Mouse (Mus musculus): ENCODE data around the gene Mpg. TPM values are rescaled to one million over a fixed set of nuclear protein-coding genes. Genes with fewer than 3 reads are reported as not detected.
A peak's percentile ranks its signal among the peaks of the same experiment; 100 is the strongest.

The Mpg gene
- total RNA-seq (2021), result 1 to 10 TPM; 6.7 TPM

- intact Hi-C loops (cut with DNase I), result no loop called here
Observed at GRCm38 (mm10) chr11:32226124-32226871, at the start of gene Mpg. Gene Mpg (plus strand): TSS chr11:32226505.

GRCm38 (mm10) chr11:32178506-32178905 lies 47.8 kb upstream of the Mpg start:
- no peak for DNase-seq
- intact Hi-C loops (cut with DNase I), result no loop called here

More at GRCm38 (mm10) chr11:32226124-32226871, at the start of gene Mpg:
- peak; percentile 91 to 92 for DNase-seq

- DNase-seq, result no peak
- intact Hi-C loops (cut with DNase I), result loop anchor here (5.0 kb wide), 1 partner anchor 121 kb away; the partner anchor contains the start of gene Hbq1a
Observed at GRCm38 (mm10) chr11:32181246-32181645, 45.1 kb upstream of the Mpg start.

GRCm38 (mm10) chr11:32181973-32182868 lies 44.1 kb upstream of the Mpg start:
- intact Hi-C loops (cut with DNase I), result loop anchor here (1.0 to 5.0 kb wide), 4 partner anchors 56 to 143 kb away; partner anchors contain the start of genes Hbq1a and Hbq1b
- peak; percentile 86 to 88 for DNase-seq

DNA sequence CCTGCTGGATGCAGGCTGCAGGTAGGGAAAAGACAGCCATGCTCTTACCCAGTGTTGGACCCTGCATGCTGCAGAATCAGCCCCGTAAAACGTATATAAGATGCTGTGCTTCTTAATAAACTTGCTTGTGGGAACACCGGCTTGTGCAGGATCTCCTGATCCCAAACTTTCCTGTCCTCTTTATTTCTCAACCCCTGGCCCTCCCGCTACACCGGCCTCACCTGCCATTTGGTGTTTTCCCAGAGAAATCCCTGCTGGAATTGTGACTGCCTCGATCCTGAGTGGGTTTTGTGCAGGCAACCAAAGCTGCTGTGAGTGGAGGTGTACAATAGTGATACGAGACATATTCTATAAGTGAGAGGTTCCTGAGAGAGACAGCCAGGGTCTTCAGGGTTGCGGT lies 41.8 kb upstream of the Mpg start:
- no peak for DNase-seq
- intact Hi-C loops (cut with DNase I), result loop anchor here (5.0 kb wide), 1 partner anchor 118 kb away; the partner anchor contains the start of gene Hbq1a

GRCm38 (mm10) chr11:32186031-32186430 lies 40.3 kb upstream of the Mpg start:
- intact Hi-C loops (cut with DNase I), result no loop called here
- no peak for DNase-seq

DNA sequence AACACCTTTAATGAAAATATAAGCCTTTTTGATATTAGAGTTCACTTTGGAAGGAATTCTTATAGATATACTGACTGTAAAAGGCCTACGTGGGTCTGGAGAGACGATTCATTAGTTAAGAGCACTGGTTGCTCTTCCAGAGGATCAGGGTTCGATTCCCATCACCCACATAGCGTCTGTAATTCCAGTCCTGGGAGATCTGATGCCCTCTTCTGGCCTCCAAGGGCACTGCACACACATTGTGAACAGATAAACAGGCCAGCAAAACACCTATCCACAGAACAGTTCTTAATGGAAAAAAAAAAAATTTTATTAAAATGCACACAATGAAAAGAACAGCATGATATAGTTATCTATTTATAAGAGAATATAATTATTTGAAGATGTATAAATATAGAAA lies 39.0 kb upstream of the Mpg start:
- intact Hi-C loops (cut with DNase I), result no loop called here
- DNase-seq, result no peak

DNA sequence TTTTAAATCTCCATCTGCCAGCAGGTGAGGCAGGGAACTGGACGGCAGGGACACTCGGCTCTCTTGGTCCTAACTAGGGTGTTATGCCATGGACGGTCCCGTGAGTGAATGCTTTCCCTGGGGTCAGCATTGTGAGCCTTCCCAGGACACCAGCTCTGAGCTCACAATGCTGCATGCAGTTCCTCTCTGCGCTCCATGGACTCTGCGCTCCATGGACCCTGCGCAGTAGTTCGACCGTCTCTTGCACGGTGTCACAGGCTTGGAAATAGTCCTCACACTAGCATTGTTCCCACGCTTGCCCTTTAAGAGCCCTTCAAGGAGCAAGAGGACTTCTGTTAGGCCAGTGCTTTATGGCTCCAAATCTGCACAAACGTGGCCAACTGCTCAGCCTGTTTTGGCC lies 37.4 kb upstream of the Mpg start:
- no peak for DNase-seq
- intact Hi-C loops (cut with DNase I), result no loop called here

DNA sequence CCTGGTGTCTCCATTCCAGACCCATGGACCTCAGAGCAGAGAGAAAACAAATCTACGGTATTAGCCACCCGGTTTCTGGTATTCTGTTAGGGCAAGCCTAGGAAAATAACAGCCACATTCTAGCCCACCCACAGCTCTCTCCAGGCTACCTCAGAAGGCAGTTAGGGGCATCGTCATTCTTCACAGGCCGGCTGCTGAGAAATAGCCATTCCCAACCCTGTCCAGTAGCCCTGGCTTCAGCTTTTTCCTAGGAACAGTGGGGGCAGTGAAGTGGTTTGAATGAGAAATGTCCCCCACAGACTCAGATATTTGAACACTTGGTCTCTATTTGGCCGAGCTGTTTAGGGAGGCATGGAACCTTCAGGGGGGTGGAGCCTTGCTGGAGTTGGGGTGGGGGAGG lies 36.9 kb upstream of the Mpg start:
- no peak for DNase-seq
- intact Hi-C loops (cut with DNase I), result no loop called here

- intact Hi-C loops (cut with DNase I), result no loop called here
- DNase-seq, result no peak
Observed at GRCm38 (mm10) chr11:32190119-32190518, 36.2 kb upstream of the Mpg start.

DNA sequence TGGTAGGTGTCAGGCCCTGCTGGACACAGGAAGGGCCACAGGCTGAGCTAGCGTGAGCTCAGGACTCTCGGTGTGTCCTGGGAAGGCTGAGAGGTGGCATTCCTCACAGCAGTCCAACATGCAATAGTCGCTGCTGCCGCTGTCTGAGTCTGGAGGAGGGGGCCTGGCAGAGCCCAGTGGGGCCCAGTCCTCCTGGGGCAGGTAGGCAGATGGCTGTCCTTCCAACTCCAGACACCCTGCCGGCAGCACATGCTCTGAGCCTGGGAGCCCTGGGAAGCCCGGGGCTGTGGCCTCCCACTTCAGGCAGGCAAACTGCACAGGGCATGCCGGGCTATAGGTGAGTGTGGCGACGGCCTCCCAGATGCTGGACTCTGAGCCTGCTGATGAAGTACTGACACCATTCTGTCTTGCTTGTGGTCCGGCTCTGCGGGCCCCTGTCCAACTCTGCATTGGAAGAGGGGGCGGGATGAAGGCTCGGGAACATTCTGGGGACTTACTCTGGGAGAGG lies 35.6 kb upstream of the Mpg start:
- DNase-seq, result no peak
- intact Hi-C loops (cut with DNase I), result no loop called here

- intact Hi-C loops (cut with DNase I), result no loop called here
Observed at GRCm38 (mm10) chr11:32193156-32193555, 33.1 kb upstream of the Mpg start.

GRCm38 (mm10) chr11:32194086-32194485 lies 32.2 kb upstream of the Mpg start:
- no peak for DNase-seq
- intact Hi-C loops (cut with DNase I), result no loop called here

More at GRCm38 (mm10) chr11:32193156-32193555, 33.1 kb upstream of the Mpg start:
- no peak for DNase-seq

GRCm38 (mm10) chr11:32194626-32195025 lies 31.7 kb upstream of the Mpg start:
- intact Hi-C loops (cut with DNase I), result no loop called here
- no peak for DNase-seq

DNA sequence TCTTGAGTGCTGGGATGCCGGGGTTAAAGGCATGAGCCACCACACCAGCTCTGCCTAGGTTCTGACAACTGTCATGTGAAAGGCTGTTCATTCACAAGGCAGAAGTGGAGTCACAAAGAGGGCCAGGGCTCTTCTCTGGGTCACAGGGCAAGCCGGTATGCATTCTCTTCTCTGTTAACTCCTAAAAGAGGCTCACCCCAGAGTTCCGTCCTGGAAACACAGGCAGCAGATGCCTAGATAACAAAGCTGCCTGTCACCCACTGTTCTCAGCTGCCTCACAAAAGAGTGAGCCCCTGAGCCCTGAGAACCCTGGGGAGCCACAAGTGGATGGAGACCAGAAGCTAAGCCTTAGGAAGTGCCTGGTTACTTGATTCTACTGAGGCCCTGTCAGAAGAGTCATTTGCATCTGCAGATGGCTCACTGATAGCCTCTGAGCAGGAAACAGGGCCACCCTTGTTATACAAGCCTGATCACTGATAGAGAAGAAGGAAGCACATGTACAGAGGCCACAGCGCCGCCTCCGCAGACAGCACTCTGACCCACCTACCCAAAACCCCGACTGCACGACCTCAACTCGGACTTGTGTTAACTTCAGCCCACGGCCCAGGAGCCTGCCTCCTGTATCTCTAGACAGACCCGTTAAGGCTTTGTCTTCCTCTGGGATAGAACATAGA lies 30.3 kb upstream of the Mpg start:
- intact Hi-C loops (cut with DNase I), result no loop called here
- DNase-seq, result no peak

DNA sequence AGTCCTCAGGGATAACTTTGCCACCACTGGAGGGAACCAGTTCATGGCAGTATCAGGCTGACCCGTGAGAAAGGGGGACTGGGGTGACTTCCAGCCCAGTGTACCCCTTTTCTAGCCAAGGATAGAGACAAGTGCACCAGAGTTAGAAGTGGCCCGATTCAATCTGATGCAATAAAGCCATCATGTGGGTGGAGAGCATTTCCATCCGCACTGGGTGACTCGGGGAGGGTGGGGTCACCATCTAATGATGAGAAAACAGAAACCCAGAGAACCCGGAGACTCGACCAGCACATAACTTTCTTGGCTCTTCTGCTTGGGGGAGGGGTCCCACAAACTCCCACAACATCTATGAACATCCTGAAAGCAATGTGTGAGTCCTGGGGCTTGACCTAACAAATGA lies 29.6 kb upstream of the Mpg start:
- intact Hi-C loops (cut with DNase I), result no loop called here
- DNase-seq, result no peak

- intact Hi-C loops (cut with DNase I), result no loop called here
Observed at GRCm38 (mm10) chr11:32197766-32198165, 28.5 kb upstream of the Mpg start.

GRCm38 (mm10) chr11:32198256-32198955 lies 27.9 kb upstream of the Mpg start:
- intact Hi-C loops (cut with DNase I), result no loop called here
- DNase-seq, result no peak

More at GRCm38 (mm10) chr11:32197766-32198165, 28.5 kb upstream of the Mpg start:
- no peak for DNase-seq

DNA sequence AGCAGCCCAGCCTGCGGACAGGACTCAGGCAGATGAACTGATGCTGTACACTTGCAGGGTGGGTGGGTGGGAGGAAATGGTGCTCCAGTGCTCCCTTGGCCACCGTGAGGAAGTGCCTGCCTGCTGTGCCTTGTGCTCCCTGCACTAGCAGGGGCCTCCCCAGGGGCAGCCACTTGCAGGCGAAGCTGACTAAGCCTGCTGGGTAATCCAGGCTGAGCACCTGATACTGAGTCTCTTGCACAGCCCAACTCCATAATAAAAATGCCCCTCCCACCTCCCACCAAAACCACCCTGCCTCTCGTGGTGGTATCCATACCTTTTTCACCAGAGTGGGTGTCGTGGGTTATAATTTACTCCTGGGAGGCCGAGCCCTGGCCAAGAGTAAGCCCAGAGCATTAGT lies 27.1 kb upstream of the Mpg start:
- DNase-seq, result no peak
- intact Hi-C loops (cut with DNase I), result no loop called here

GRCm38 (mm10) chr11:32200075-32200601 lies 26.2 kb upstream of the Mpg start, which contains the start of gene Il9r:
Gene Il9r (minus strand): TSS chr11:32200279.
- DNase-seq, result no peak
- intact Hi-C loops (cut with DNase I), result no loop called here

Data from heart, postnatal 36 days (tissue).